Mouse (Mus musculus): Measurements from ENCODE around the gene Obox7.
"Not testable (repeated sequence)": the region's sequence is repeated elsewhere in the genome, so short reads cannot be mapped to it uniquely, and the experiment has no call there.

The Obox7 gene

GRCm38 (mm10) chr7:14659196-14659595, at the start of gene Obox7:
Obox7 (plus strand) TSS chr7:14659496.
- not testable (repeated sequence) for DNase-seq

GRCm38 (mm10) chr7:14622556-14623542, 36.4 kb upstream of the Obox7 start:
- peak; percentile 52 for DNase-seq

Measured in kidney, postnatal 14 days (tissue).